Mouse (Mus musculus): ENCODE measurements at regions not wholly inside any gene's neighbourhood (a gene's known extent, or its start where the extent isn't known, plus 50 kb on each side); places are given as distances from the start of the nearest gene placed in this dataset.

DNA sequence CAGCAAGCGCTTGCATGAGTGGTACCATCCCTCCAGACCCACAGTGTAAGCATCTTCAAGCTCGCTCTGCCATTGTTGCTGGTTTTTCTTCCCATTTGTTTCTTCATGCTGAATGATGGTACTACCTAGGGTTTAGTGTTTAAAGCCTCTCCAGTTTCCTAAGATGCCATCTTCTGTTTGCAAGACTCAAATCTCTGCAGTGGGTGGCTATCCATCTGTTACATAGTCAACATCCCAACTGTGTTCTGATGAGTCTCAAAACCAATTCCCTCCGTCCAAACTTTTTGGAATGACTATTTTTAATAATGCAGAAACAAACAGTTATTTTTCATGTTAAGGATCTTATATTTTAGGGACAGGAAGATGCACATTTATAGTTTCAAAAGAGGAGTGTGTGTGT is 338.0 kb upstream of the Auts2 start:
- ATAC-seq (ENCODE audit: low FRiP score) (no peak), DNase-seq (ENCODE audit: low spot score, missing footprints) (no peak)
- no peak overlapping the region for H3K4me3 ChIP-seq (ENCODE audit: low read depth, low read length)
- H3K27ac ChIP-seq (ENCODE audit: low read depth, low read length), result no peak overlapping the region
- no peak overlapping the region for H3K4me2 ChIP-seq
- no peaks in the 10 kb centered on the region for H3K36me3 ChIP-seq (ENCODE audit: control insufficient read depth, insufficient read depth, low read length)
- 91% methylated on average over 3 of the region's 3 CpGs for WGBS
- no peaks in the 10 kb centered on the region for H3K9me3 ChIP-seq (ENCODE audit: control insufficient read depth, low read length)
- H3K27me3 ChIP-seq (ENCODE audit: control insufficient read depth, insufficient read depth, low read length), result no peaks in the 10 kb centered on the region
- no peak overlapping the region for H3K9ac ChIP-seq (ENCODE audit: low read length)
- H3K4me1 ChIP-seq (ENCODE audit: control insufficient read depth, insufficient read depth, low read length), result no peaks in the 10 kb centered on the region

DNA sequence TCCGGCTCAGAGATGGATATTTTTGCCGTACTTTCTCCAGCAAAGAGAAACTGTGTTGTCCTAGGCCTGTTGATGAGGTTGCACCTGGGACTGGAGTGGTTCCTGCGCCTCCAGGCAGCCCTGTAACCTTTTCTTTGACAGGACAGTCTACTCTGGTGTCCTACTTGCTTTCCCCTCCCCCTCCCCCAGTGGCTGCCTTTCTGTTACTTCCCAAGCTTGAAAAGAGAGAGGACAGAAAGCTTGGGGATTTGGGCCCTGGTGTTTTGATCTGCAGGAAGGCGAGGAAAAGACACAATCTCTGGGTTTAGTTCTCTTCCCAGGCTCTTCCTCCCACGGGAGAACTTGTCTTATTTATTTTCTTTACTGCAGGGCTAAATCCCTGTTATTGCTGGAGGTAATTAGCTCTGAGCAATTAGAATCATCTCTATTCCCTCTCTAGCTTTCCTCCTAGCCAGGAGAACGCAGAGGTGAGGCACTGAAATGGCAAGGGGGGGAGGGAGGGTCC is 333.2 kb upstream of the Auts2 start:
- Histone ChIP-seq H3K4me1 (ENCODE audit: control insufficient read depth, insufficient read depth, low read length) (no peaks in the 10 kb centered on the region), H3K9me3 (ENCODE audit: control insufficient read depth, low read length) (no peaks in the 10 kb centered on the region), H3K4me3 (ENCODE audit: low read depth, low read length) (no peak overlapping the region), H3K27ac (ENCODE audit: low read depth, low read length) (no peak overlapping the region), H3K27me3 (ENCODE audit: control insufficient read depth, insufficient read depth, low read length) (no peaks in the 10 kb centered on the region), H3K4me2 (no peak overlapping the region), H3K36me3 (ENCODE audit: control insufficient read depth, insufficient read depth, low read length) (no peaks in the 10 kb centered on the region), H3K9ac (ENCODE audit: low read length) (no peak overlapping the region)
- no peak for DNase-seq (ENCODE audit: low spot score, missing footprints)
- ATAC-seq (ENCODE audit: low FRiP score), result no peak
- WGBS, result 24% methylated on average over 6 of the region's 6 CpGs

GRCm38 (mm10) chr5:132858846-132859510 is 315.8 kb upstream of the Auts2 start:
- ATAC-seq (ENCODE audit: low FRiP score) (no peak), DNase-seq (ENCODE audit: low spot score, missing footprints) (no peak)
- no peak overlapping the region for H3K9ac ChIP-seq (ENCODE audit: low read length)
- H3K4me3 ChIP-seq (ENCODE audit: low read depth, low read length), result no peak overlapping the region
- H3K4me1 ChIP-seq (ENCODE audit: control insufficient read depth, insufficient read depth, low read length), result no peaks in the 10 kb centered on the region
- H3K27me3 ChIP-seq (ENCODE audit: control insufficient read depth, insufficient read depth, low read length), result no peaks in the 10 kb centered on the region
- H3K9me3 ChIP-seq (ENCODE audit: control insufficient read depth, low read length), result no peaks in the 10 kb centered on the region
- H3K4me2 ChIP-seq, result no peak overlapping the region
- no peaks in the 10 kb centered on the region for H3K36me3 ChIP-seq (ENCODE audit: control insufficient read depth, insufficient read depth, low read length)
- WGBS, result 78% methylated on average over 5 of the region's 5 CpGs
- H3K27ac ChIP-seq (ENCODE audit: low read depth, low read length), result no peak overlapping the region

DNA sequence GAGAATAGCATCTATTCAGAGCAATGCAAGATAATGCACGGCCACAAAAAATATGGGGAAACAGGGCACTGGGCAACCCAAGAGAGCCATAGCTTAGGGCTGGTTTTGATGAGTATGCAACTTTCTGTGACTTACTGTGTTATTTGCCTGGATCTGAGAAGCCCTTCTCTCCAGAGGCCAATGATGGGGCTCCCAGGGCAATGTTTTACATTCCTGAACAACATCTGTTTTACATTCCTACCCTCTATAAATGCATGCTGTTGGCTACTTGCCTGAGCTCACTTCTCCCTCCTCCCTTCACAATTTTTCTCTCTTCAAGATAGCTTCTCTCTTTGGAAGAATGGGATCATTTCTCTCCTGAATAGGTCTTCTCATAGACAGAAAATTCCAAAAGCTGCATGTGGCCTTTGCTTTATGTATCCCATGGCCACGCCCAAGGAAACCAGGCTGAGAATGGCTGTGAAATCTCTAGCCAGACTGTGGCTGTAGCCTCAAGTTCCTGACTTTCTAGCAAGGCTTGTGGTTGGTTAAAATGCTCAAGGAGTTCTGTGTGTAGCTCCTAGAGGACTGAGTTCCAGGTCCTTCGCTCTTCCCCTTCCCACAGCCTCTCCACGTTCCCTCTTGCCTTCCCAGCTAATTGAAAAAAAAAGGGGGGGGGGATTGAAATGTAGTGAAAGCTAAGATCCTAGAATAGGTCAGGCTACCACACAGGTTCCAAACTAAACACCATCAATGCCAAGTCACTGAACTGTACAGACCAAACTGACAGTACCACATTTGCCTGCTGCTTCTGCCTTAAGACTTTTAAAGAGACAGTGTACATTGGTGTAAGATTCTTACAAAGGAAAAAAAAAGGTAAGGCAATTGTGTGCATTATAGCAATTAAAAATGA is 312.7 kb upstream of the Auts2 start:
- Histone ChIP-seq H3K9me3 (ENCODE audit: control insufficient read depth, low read length) (no peaks in the 10 kb centered on the region), H3K27ac (ENCODE audit: low read depth, low read length) (no peak overlapping the region), H3K36me3 (ENCODE audit: control insufficient read depth, insufficient read depth, low read length) (no peaks in the 10 kb centered on the region), H3K4me1 (ENCODE audit: control insufficient read depth, insufficient read depth, low read length) (no peaks in the 10 kb centered on the region), H3K4me3 (ENCODE audit: low read depth, low read length) (no peak overlapping the region), H3K4me2 (no peak overlapping the region), H3K9ac (ENCODE audit: low read length) (no peak overlapping the region), H3K27me3 (ENCODE audit: control insufficient read depth, insufficient read depth, low read length) (no peaks in the 10 kb centered on the region)
- 81% methylated on average over 4 of the region's 4 CpGs for WGBS
- DNase-seq (ENCODE audit: low spot score, missing footprints), result no peak
- no peak for ATAC-seq (ENCODE audit: low FRiP score)

GRCm38 (mm10) chr5:132850770-132851169 is 307.6 kb upstream of the Auts2 start:
- Histone ChIP-seq H3K4me1 (ENCODE audit: control insufficient read depth, insufficient read depth, low read length) (no peaks in the 10 kb centered on the region), H3K4me2 (no peak overlapping the region)
- 81% methylated on average over 6 of the region's 6 CpGs for WGBS

DNA sequence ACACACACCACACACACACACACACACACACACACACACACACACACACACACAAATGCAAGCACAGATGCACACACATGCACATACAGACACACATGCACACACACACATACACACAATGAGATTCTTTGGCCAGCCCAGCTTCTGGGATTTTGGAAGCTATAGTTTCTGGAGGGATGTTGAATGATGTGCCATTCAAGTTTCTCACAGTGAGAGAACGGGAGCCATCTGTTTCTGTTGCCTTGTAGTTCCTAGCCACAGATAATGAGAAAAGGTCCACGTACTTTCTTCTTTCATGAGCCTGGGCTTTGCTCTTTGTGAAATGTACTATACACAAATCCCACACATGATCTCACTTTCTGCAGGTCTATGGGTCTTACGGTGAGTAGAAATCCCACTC is 304.9 kb upstream of the Auts2 start:
- H3K27me3 ChIP-seq (ENCODE audit: control insufficient read depth, insufficient read depth, low read length), result no peaks in the 10 kb centered on the region
- 88% methylated on average over 3 of the region's 3 CpGs for WGBS
- no peak overlapping the region for H3K4me3 ChIP-seq (ENCODE audit: low read depth, low read length)
- no peaks in the 10 kb centered on the region for H3K9me3 ChIP-seq (ENCODE audit: control insufficient read depth, low read length)
- H3K4me2 ChIP-seq, result no peak overlapping the region
- H3K9ac ChIP-seq (ENCODE audit: low read length), result no peak overlapping the region
- ATAC-seq (ENCODE audit: low FRiP score) (no peak), DNase-seq (ENCODE audit: low spot score, missing footprints) (no peak)
- H3K36me3 ChIP-seq (ENCODE audit: control insufficient read depth, insufficient read depth, low read length), result no peaks in the 10 kb centered on the region
- no peak overlapping the region for H3K27ac ChIP-seq (ENCODE audit: low read depth, low read length)
- H3K4me1 ChIP-seq (ENCODE audit: control insufficient read depth, insufficient read depth, low read length), result peaks cover 2% of the 10 kb centered on the region; the same call in 1 of the 2 replicates

More at GRCm38 (mm10) chr5:132850770-132851169, 307.6 kb upstream of the Auts2 start:
- DNase-seq (ENCODE audit: low spot score, missing footprints) (no peak), ATAC-seq (ENCODE audit: low FRiP score) (no peak)
- no peak overlapping the region for H3K9ac ChIP-seq (ENCODE audit: low read length)
- H3K27ac ChIP-seq (ENCODE audit: low read depth, low read length), result no peak overlapping the region
- H3K27me3 ChIP-seq (ENCODE audit: control insufficient read depth, insufficient read depth, low read length), result no peaks in the 10 kb centered on the region
- no peaks in the 10 kb centered on the region for H3K9me3 ChIP-seq (ENCODE audit: control insufficient read depth, low read length)
- no peaks in the 10 kb centered on the region for H3K36me3 ChIP-seq (ENCODE audit: control insufficient read depth, insufficient read depth, low read length)
- no peak overlapping the region for H3K4me3 ChIP-seq (ENCODE audit: low read depth, low read length)

GRCm38 (mm10) chr5:132843284-132843683 is 300.1 kb upstream of the Auts2 start:
- H3K4me3 ChIP-seq (ENCODE audit: low read depth, low read length), result no peak overlapping the region
- ATAC-seq (ENCODE audit: low FRiP score), result no peak
- H3K4me2 ChIP-seq, result no peak overlapping the region
- H3K27me3 ChIP-seq (ENCODE audit: control insufficient read depth, insufficient read depth, low read length), result no peaks in the 10 kb centered on the region
- DNase-seq (ENCODE audit: low spot score, missing footprints), result no peak
- H3K36me3 ChIP-seq (ENCODE audit: control insufficient read depth, insufficient read depth, low read length), result no peaks in the 10 kb centered on the region
- WGBS, result 62% methylated on average over 3 of the region's 3 CpGs
- no peak overlapping the region for H3K27ac ChIP-seq (ENCODE audit: low read depth, low read length)
- no peaks in the 10 kb centered on the region; the same call in 1 of the 2 replicates for H3K9me3 ChIP-seq (ENCODE audit: control insufficient read depth, low read length)
- no peak overlapping the region for H3K9ac ChIP-seq (ENCODE audit: low read length)
- peaks cover 2% of the 10 kb centered on the region; the same call in 1 of the 2 replicates for H3K4me1 ChIP-seq (ENCODE audit: control insufficient read depth, insufficient read depth, low read length)

GRCm38 (mm10) chr5:132841794-132842193 is 298.6 kb upstream of the Auts2 start:
- no peaks in the 10 kb centered on the region for H3K36me3 ChIP-seq (ENCODE audit: control insufficient read depth, insufficient read depth, low read length)
- DNase-seq (ENCODE audit: low spot score, missing footprints), result no peak
- 90% methylated on average over 3 of the region's 3 CpGs for WGBS

GRCm38 (mm10) chr5:132837420-132837819 is 294.3 kb upstream of the Auts2 start:
- no peak overlapping the region for H3K4me3 ChIP-seq (ENCODE audit: low read depth, low read length)
- H3K4me1 ChIP-seq (ENCODE audit: control insufficient read depth, insufficient read depth, low read length), result no peaks in the 10 kb centered on the region
- no peak overlapping the region for H3K4me2 ChIP-seq
- no peaks in the 10 kb centered on the region for H3K36me3 ChIP-seq (ENCODE audit: control insufficient read depth, insufficient read depth, low read length)
- ATAC-seq (ENCODE audit: low FRiP score) (no peak), DNase-seq (ENCODE audit: low spot score, missing footprints) (peak; percentile 28)
- WGBS, result 54% methylated on average over 2 of the region's 2 CpGs
- H3K9me3 ChIP-seq (ENCODE audit: control insufficient read depth, low read length), result no peaks in the 10 kb centered on the region; the same call in 1 of the 2 replicates
- no peak overlapping the region for H3K9ac ChIP-seq (ENCODE audit: low read length)
- H3K27me3 ChIP-seq (ENCODE audit: control insufficient read depth, insufficient read depth, low read length), result no peaks in the 10 kb centered on the region
- no peak overlapping the region for H3K27ac ChIP-seq (ENCODE audit: low read depth, low read length)

More at GRCm38 (mm10) chr5:132841794-132842193, 298.6 kb upstream of the Auts2 start:
- Histone ChIP-seq H3K27me3 (ENCODE audit: control insufficient read depth, insufficient read depth, low read length) (no peaks in the 10 kb centered on the region), H3K4me3 (ENCODE audit: low read depth, low read length) (no peak overlapping the region), H3K9ac (ENCODE audit: low read length) (no peak overlapping the region), H3K27ac (ENCODE audit: low read depth, low read length) (no peak overlapping the region), H3K4me1 (ENCODE audit: control insufficient read depth, insufficient read depth, low read length) (peaks cover 2% of the 10 kb centered on the region; the same call in 1 of the 2 replicates), H3K9me3 (ENCODE audit: control insufficient read depth, low read length) (no peaks in the 10 kb centered on the region; the same call in 1 of the 2 replicates), H3K4me2 (no peak overlapping the region)
- ATAC-seq (ENCODE audit: low FRiP score), result no peak
